Mouse (Mus musculus) forebrain, embryonic 16.5 days (tissue): ENCODE measurements around the gene Per1. TPM values are rescaled to one million over a fixed set of nuclear protein-coding genes. Genes with fewer than 3 reads are reported as not detected.

Experiments used
- ATAC-seq: fragments of 200-750 bp; cut with Nextera tagmentation; 2 replicates; pipeline ENCODE4 v1.8.0; 2017; ENCODE audit warnings: mild to moderate bottlenecking, moderate library complexity
- H3K27ac ChIP-seq: fragments of 300-500 bp; sonication (generic); 2 replicates; pipeline ENCODE4 v1.5.1; 2014; ENCODE audit warnings: low read length, control low read depth
- H3K27me3 ChIP-seq: fragments of 300-500 bp; sonication (generic); replicated peaks from 2 replicates; pipeline ENCODE4 v1.6.1; 2014; ENCODE audit warnings: low read length; ENCODE audit not compliant: control insufficient read depth, insufficient read depth
- H3K36me3 ChIP-seq: fragments of 300-500 bp; sonication (generic); 2 replicates; pipeline ENCODE4 v1.6.1; 2014; ENCODE audit not compliant: control insufficient read depth, insufficient read depth
- H3K4me1 ChIP-seq: fragments of 300-500 bp; sonication (generic); replicated peaks from 2 replicates; pipeline ENCODE4 v1.6.1; 2014; ENCODE audit warnings: low read length; ENCODE audit not compliant: control insufficient read depth, insufficient read depth
- H3K4me2 ChIP-seq: fragments of 300-500 bp; sonication (generic); 2 replicates; pipeline ENCODE4 v1.6.1; 2014; ENCODE audit warnings: mild to moderate bottlenecking, low read length, control low read depth
- H3K4me3 ChIP-seq: fragments of 300-500 bp; sonication (generic); replicated peaks from 2 replicates; pipeline ENCODE4 v1.5.1; 2014; ENCODE audit warnings: mild to moderate bottlenecking, low read length, control low read depth
- H3K9ac ChIP-seq: fragments of 300-500 bp; sonication (generic); replicated peaks from 2 replicates; pipeline ENCODE4 v1.6.1; 2014; ENCODE audit warnings: low read depth, low read length, control low read depth
- H3K9me3 ChIP-seq: fragments of 300-500 bp; sonication (generic); 2 replicates; pipeline ENCODE4 v1.6.1; 2016; ENCODE audit warnings: low read length; ENCODE audit not compliant: control insufficient read depth
- WGBS: fragments of 180-500 bp; shearing (Covaris S2); extraction: QIAGEN DNeasy Blood & Tissue Kit; methylation state at CpG from one replicate; pipeline ENCODE4 v1.1.7; 2014; 5-methylcytosine and 5-hydroxymethylcytosine counted together
- polyA plus RNA-seq: library from polyadenylated mRNA; unstranded; fragments of >200 nt; fragmentation: Nextera tagmentation; extraction: Ambion mirVana; gene quantifications from 2 replicates; pipeline ENCODE4 v1.2.1, GENCODE M21; 2015

Gene Per1
- polyA plus RNA-seq, 1 experiment from 2014 or later = 11.8 TPM

DNA sequence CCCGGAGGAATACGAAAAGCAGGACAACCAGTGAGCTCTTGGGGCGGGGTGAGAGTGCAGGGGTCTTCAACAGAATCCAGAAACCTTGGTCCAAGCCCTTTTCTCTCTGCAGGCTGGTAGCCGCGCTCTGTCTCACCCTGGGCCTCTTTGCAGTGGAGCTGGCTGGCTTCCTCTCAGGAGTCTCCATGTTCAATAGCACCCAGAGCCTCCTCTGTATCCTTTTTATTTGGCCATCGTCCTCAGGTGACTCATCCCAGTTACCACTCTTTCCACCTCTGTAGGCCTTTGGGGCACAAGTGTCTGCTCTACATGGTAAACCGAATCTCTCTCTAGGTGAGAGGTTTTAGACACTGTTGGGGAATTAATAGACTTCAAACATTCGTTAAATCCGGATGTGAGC is 23.8 kb upstream of the Per1 start:
- no peak for ATAC-seq
- Histone ChIP-seq H3K27ac (peak overlapping the region; percentile 92), H3K4me3 (peak overlapping the region; percentile 72), H3K27me3 (no peaks in the 10 kb centered on the region), H3K9ac (peak overlapping the region; percentile 87), H3K4me1 (peaks cover 35% of the 10 kb centered on the region), H3K4me2 (peak overlapping the region; percentile 93), H3K36me3 (no peaks in the 10 kb centered on the region), H3K9me3 (no peaks in the 10 kb centered on the region)
- WGBS = 22% methylated on average over 9 of the region's 9 CpGs

GRCm38 (mm10) chr11:69072234-69072633 is 22.8 kb upstream of the Per1 start:
- peak overlapping the region; percentile 51 for H3K4me2 ChIP-seq
- 84% methylated on average over 11 of the region's 11 CpGs for WGBS
- no peaks in the 10 kb centered on the region for H3K27me3 ChIP-seq
- H3K4me1 ChIP-seq = peaks cover 27% of the 10 kb centered on the region
- H3K4me3 ChIP-seq = peak overlapping the region; percentile 38
- no peak for ATAC-seq
- no peaks in the 10 kb centered on the region for H3K36me3 ChIP-seq
- H3K9ac ChIP-seq = peak overlapping the region; percentile 65; the same call in 1 of the 2 replicates
- H3K27ac ChIP-seq = peak overlapping the region; percentile 97
- no peaks in the 10 kb centered on the region for H3K9me3 ChIP-seq

DNA sequence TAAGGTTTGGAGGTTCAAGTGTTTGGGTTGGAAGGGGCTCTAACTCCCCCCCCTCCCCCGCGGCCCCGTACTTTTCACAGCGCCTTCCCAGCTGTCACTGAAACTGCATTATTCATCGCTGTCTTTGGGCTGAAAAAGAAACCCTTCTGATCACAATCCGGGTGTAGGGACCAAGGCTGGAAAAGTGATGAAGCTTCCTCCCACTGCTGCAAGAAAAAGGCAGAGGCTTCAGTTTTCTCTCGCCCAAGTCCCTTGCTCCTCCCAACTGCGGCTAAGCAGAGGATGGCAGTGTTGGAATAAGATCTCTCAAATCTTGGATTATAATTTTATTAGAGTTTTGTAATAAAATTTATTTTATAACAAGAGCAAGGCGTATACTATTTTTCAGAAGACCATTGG is 22.4 kb upstream of the Per1 start:
- Histone ChIP-seq H3K4me1 (peaks cover 27% of the 10 kb centered on the region), H3K27me3 (no peaks in the 10 kb centered on the region), H3K9ac (peak overlapping the region; percentile 65), H3K4me2 (peak overlapping the region; percentile 51), H3K27ac (peak overlapping the region; percentile 97), H3K4me3 (peak overlapping the region; percentile 38), H3K36me3 (no peaks in the 10 kb centered on the region), H3K9me3 (no peaks in the 10 kb centered on the region)
- WGBS = 11% methylated on average over 9 of the region's 9 CpGs
- ATAC-seq = no peak

GRCm38 (mm10) chr11:69073065-69073888 is 21.7 kb upstream of the Per1 start:
- peak; percentile 78 for ATAC-seq
- Histone ChIP-seq H3K27me3 (no peaks in the 10 kb centered on the region), H3K4me3 (peak overlapping the region; percentile 38), H3K4me2 (peak overlapping the region; percentile 51), H3K36me3 (no peaks in the 10 kb centered on the region), H3K4me1 (peaks cover 27% of the 10 kb centered on the region), H3K9ac (peak overlapping the region; percentile 65), H3K27ac (peak overlapping the region; percentile 97), H3K9me3 (no peaks in the 10 kb centered on the region)
- WGBS = under 1% methylated on average over 14 of the region's 14 CpGs

DNA sequence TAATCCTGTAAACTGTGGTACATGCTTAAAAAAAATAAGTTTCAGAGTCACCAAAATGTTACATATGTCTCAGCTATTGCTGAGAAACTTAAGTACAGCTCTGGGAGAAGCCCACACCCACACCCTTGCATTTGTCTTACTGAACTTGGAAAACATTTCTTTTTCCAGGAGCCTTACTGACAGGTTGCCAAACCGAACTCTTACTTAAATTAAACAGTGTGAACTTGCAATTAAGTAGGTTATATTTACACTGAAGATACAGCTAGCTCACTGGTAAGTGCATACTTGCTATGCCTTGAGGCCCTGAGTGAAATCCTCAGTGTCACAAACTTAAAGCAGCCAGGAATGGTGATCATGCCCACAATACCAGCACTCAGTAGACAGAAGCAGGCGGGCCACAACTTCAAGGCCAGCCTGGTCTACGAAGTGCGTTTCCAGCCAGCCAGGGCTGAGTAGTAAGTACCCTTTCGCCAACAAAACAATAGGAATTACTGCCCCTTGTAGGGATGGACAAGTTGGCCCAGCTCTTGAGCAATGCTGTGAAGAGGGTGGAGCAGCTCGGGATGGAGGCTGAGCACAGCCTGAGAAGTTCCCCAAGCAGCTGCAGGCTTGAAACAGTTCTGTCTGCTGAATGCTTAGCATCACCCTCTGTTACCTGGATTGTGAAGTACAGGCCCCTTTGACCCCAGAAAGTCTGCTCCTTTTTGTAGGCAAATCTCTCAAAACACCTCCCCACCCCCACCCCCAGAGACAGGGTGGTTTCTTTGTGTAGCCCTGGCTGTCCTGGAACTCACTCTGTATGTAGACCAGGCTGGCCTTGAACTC is 20.9 kb upstream of the Per1 start:
- 33% methylated on average over 6 of the region's 6 CpGs for WGBS
- Histone ChIP-seq H3K9ac (no peak overlapping the region), H3K9me3 (no peaks in the 10 kb centered on the region)

GRCm38 (mm10) chr11:69074776-69075069 is 20.3 kb upstream of the Per1 start:
- no peak for ATAC-seq
- Histone ChIP-seq H3K4me1 (peaks cover 26% of the 10 kb centered on the region), H3K4me2 (no peak overlapping the region), H3K36me3 (no peaks in the 10 kb centered on the region), H3K9me3 (no peaks in the 10 kb centered on the region), H3K27me3 (no peaks in the 10 kb centered on the region), H3K27ac (no peak overlapping the region; the same call in 1 of the 2 replicates), H3K9ac (no peak overlapping the region), H3K4me3 (no peak overlapping the region)
- 48% methylated on average over 2 of the region's 2 CpGs for WGBS

More for the DNA sequence above, 20.9 kb upstream of the Per1 start:
- no peak for ATAC-seq
- H3K4me1 ChIP-seq = peaks cover 27% of the 10 kb centered on the region
- H3K4me2 ChIP-seq = no peak overlapping the region; the same call in 1 of the 2 replicates
- H3K27ac ChIP-seq = peak overlapping the region; percentile 56
- H3K4me3 ChIP-seq = no peak overlapping the region
- no peaks in the 10 kb centered on the region for H3K27me3 ChIP-seq
- no peaks in the 10 kb centered on the region for H3K36me3 ChIP-seq

DNA sequence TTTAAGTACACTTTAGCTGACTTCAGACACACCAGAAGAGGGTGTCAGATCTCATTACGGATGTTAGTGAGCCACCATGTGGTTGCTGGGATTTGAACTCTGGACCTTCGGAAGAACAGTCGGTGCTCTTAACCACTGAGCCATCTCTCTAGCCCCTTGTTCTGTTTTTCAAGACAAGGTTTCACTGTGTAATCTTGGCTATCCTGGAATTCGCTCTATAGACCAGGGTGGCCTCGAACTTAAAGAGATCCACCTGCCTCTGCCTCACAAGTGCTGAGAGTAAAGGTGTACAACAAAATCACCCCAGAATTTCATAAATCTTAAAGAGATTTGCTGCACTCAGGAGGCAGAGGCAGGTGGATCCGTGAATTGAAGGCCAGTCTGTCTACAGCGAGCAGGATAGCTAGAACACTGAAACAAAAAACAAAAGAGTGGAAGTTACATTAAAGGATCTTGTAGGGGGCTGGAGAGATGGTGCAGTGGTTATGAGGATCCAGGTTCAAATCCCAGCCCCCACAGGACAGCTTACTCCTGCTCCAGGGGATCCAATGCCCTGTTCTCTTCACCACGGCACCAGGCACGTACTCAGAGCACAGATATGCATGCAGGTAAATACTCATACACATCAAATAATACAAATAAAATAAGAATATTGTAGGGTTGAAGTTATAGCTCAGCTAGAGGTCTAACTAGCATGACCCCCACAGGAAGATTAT is 19.1 kb upstream of the Per1 start:
- Histone ChIP-seq H3K4me2 (no peak overlapping the region), H3K27ac (no peak overlapping the region), H3K27me3 (no peaks in the 10 kb centered on the region), H3K9ac (no peak overlapping the region), H3K9me3 (no peaks in the 10 kb centered on the region), H3K36me3 (no peaks in the 10 kb centered on the region), H3K4me3 (no peak overlapping the region), H3K4me1 (peaks cover 22% of the 10 kb centered on the region)
- WGBS = 47% methylated on average over 8 of the region's 9 CpGs
- no peak for ATAC-seq

DNA sequence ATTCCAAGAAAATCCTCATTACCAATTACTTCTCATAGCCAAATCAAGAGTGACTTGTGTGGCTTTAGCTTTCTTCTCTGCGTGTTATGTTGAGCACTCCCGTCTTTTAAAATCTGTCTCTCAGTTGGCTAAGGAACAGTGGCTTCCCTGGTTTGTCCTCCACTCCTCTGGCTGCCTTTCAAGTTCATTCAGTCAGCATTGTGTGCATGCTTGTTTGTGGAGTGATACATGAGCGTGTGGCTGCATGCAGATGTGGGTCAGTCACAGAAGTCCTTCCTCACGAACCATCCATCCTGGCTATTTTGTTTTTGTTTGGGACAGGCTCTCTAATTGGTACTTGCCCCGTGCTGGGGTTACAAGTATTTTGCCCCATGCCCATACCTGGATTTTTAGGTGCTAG is 18.4 kb upstream of the Per1 start:
- Histone ChIP-seq H3K27ac (no peak overlapping the region), H3K4me2 (no peak overlapping the region), H3K9ac (no peak overlapping the region), H3K4me1 (peaks cover 15% of the 10 kb centered on the region), H3K36me3 (no peaks in the 10 kb centered on the region), H3K9me3 (no peaks in the 10 kb centered on the region), H3K4me3 (no peak overlapping the region), H3K27me3 (no peaks in the 10 kb centered on the region)
- no peak for ATAC-seq
- WGBS = 43% methylated on average over 5 of the region's 5 CpGs

DNA sequence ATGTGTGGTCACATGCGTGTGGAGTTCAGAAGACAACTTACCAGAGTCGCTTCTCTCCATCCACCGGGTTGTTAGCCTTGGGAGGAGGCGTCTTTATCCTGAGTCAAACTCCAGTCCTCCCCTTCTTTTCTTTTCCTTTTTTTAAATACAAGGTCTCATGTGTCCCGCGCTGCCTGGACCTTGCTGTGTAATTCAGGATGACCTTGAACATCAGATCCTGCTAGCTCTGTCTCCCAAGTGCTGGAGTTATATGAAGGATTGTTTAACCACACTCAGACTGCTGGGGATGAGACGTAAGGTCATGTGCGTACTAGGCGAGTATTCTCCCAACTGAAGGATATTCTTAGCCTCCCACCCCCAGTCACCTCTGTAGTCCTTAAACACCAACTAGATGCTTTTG is 17.7 kb upstream of the Per1 start:
- Histone ChIP-seq H3K4me1 (peaks cover 10% of the 10 kb centered on the region), H3K27me3 (no peaks in the 10 kb centered on the region), H3K4me3 (no peak overlapping the region), H3K27ac (no peak overlapping the region), H3K4me2 (no peak overlapping the region), H3K36me3 (no peaks in the 10 kb centered on the region), H3K9ac (no peak overlapping the region), H3K9me3 (no peaks in the 10 kb centered on the region)
- ATAC-seq = no peak
- WGBS = 83% methylated on average over 9 of the region's 9 CpGs
